Mouse (Mus musculus): ENCODE data around the gene Cdh20.
"Not testable (repeated sequence)": the region's sequence is repeated elsewhere in the genome, so short reads cannot be mapped to it uniquely, and the experiment has no call there.

DNA sequence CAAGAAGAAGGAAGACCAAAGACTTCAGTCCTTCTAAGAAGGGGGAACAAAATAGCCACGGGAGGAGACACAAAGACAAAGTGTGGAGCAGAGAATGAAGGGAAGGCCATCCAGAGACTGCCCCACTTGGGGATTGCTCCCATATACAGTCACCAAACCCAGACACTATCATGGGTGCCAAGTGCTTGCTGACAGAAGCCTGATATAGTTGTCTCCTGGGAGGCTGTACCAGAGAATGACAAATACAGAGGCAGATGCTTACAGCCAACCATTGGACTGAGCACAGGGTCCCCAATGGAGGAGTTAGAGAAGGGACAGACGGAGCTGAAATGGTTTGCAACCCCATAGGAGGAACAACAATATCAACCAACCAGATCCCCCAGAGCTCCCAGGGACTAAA lies 181.3 kb downstream of the Cdh20 start:
- not testable (repeated sequence) for TF ChIP-seq GATA1, TAL1 (IDR thresholded peaks at IDR 0.05; ENCODE audit: low read length)
